Mouse (Mus musculus) B cell, adult (primary cell): ENCODE results near the gene Cachd1. TPM values are rescaled to one million over a fixed set of nuclear protein-coding genes. Genes with fewer than 3 reads are reported as not detected.

Experiments used
- total RNA-seq: library from RNA; stranded (reverse); gene quantifications from 4 replicates; pipeline ENCODE4 v1.2.4, GENCODE M21; 2023; ENCODE audit not compliant: inconsistent age

Gene Cachd1
- total RNA-seq: not detected in 4 replicates

DNA sequence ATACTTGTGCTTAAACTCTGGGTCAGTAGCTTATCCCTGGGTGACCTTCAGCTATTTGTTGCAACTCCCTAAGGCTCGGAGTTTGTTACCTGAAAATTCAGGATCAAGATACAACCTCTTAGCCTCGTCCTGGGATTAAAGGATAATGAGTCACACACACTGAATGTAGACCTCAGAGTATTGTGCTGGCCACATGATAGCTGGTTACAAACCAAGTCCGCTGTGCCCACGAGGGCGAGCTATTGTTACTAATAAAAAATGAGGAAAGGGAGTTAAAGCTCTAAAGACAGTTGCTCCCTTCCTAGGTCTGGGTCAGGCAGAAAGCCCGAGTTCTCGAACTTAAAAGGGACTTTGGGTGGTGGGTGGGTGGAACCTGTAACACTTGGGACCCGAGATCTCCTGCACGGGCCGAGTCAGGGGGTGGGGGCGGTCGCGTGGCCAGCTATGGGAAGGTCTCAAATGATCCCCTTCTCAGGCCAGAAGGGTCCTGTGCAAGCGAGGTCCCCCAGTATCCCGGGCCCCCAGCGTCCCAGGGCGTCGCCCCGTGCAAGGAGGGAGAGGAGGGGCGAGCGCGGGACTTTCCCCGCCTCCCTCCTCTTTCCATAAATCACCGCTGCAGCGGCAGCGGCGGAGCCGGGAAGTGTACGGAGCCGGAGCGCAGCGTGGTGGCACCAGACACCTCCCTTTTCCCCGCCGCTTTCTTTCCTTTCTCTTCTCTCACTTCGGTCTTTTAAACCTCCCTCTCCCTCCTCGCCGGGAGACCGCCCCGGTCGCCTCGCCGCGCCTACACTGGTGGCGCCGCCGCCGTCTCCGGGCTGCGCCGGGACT lies at the start of gene Cachd1:
Gene Cachd1, plus strand, starts transcription at position 633 of the 828 bp plus-strand sequence.

GRCm38 (mm10) chr4:101020596-101020995 lies 244.1 kb downstream of the Cachd1 start, which contains the start of gene Gm10577:
TSS of gene Gm10577 (minus strand) at chr4:101020696.

GRCm38 (mm10) chr4:101068786-101069153 lies 292.3 kb downstream of the Cachd1 start, which contains the start of gene Raver2:
TSS of gene Raver2 (plus strand) at chr4:101068983.

Other genes starting within 250 kb of the Cachd1 start
- not detected in 4 replicates for gene Gm10577, start 244.0 kb downstream of the Cachd1 start, total RNA-seq